Mouse (Mus musculus) kidney, postnatal 36 days (tissue): ENCODE measurements around the gene Rasal1.

Experiments
- DNase-seq, 2 experiments: peaks; one replicate each; pipeline ENCODE4 v3.0.0; 2021 to 2022; ENCODE audit warnings: mixed read lengths in 2 of 2

The Rasal1 gene

GRCm38 (mm10) chr5:120696865-120697264 lies 48.3 kb downstream of the Rasal1 start:
- DNase-seq, result no peak

GRCm38 (mm10) chr5:120698181-120698580 lies 49.6 kb downstream of the Rasal1 start:
- DNase-seq, result no peak

GRCm38 (mm10) chr5:120698801-120699391 lies 50.3 kb downstream of the Rasal1 start:
- no peak for DNase-seq

- no peak for DNase-seq
These were observed 52.6 kb downstream of the Rasal1 start for GRCm38 (mm10) chr5:120700996-120701790.

- no peak for DNase-seq
These were observed 53.8 kb downstream of the Rasal1 start for GRCm38 (mm10) chr5:120702421-120702820.

- DNase-seq, result peak; percentile 6 to 27
These were observed 54.4 kb downstream of the Rasal1 start for GRCm38 (mm10) chr5:120702969-120703368.

- DNase-seq, result no peak
These were observed 55.0 kb downstream of the Rasal1 start for GRCm38 (mm10) chr5:120703660-120704059.

- no peak for DNase-seq
These were observed 55.8 kb downstream of the Rasal1 start for GRCm38 (mm10) chr5:120704421-120704820.

- DNase-seq, result no peak
These were observed 57.9 kb downstream of the Rasal1 start for GRCm38 (mm10) chr5:120706541-120706940.

- no peak for DNase-seq
These were observed 58.4 kb downstream of the Rasal1 start for GRCm38 (mm10) chr5:120706976-120707375.

GRCm38 (mm10) chr5:120710161-120710825 lies 61.7 kb downstream of the Rasal1 start:
- DNase-seq, result no peak

GRCm38 (mm10) chr5:120710826-120711248 lies 62.2 kb downstream of the Rasal1 start:
- no peak for DNase-seq

- DNase-seq, result peak in 1 of 2 experiments; percentile 43
These were observed 62.8 kb downstream of the Rasal1 start for GRCm38 (mm10) chr5:120711416-120711815.

GRCm38 (mm10) chr5:120711827-120712226 lies 63.2 kb downstream of the Rasal1 start, which contains the start of gene Dtx1:
Gene Dtx1 (minus strand): TSS chr5:120711927.
- no peak for DNase-seq

GRCm38 (mm10) chr5:120712721-120713120 lies 64.1 kb downstream of the Rasal1 start:
- DNase-seq, result no peak

- peak; percentile 44 to 85 for DNase-seq
These were observed 65.7 kb downstream of the Rasal1 start for GRCm38 (mm10) chr5:120714314-120714713.

GRCm38 (mm10) chr5:120717136-120717535 lies 68.5 kb downstream of the Rasal1 start:
- DNase-seq, result no peak

- no peak for DNase-seq
These were observed 70.2 kb downstream of the Rasal1 start for GRCm38 (mm10) chr5:120718600-120719378.

GRCm38 (mm10) chr5:120721005-120721404 lies 72.4 kb downstream of the Rasal1 start:
- no peak for DNase-seq

GRCm38 (mm10) chr5:120725811-120726455 lies 77.3 kb downstream of the Rasal1 start:
- no peak for DNase-seq
